Mouse (Mus musculus): ENCODE results near the gene Utrn. TPM values are rescaled to one million over a fixed set of nuclear protein-coding genes. Genes with fewer than 3 reads are reported as not detected.

The Utrn gene
- polyA plus RNA-seq, 1 experiment from 2014 or later, result 90.3 TPM

Other genes with a start within 250 kb of the Utrn start
- 4.0 and 4.8 TPM in 2 replicates for gene Stx11, start 94.9 kb upstream of the Utrn start, polyA plus RNA-seq (2014; fragmentation: Nextera tagmentation; extraction: Ambion mirVana)
- gene Sf3b5, start 136.0 kb upstream of the Utrn start, polyA plus RNA-seq (2014; fragmentation: Nextera tagmentation; extraction: Ambion mirVana), result 45.9 and 47.4 TPM in 2 replicates
- gene Plagl1, start 191.1 kb upstream of the Utrn start, polyA plus RNA-seq (2014; fragmentation: Nextera tagmentation; extraction: Ambion mirVana), result 466 and 470 TPM in 2 replicates

Data from stomach, embryonic 14.5 days (tissue).